Mouse (Mus musculus) kidney, adult 2 months (tissue): Measurements from ENCODE around the gene Ebf1.

Source experiments
- CTCF ChIP-seq: fragments of 200-500 bp; conservative IDR thresholded peaks from 2 replicates; pipeline ENCODE4 v1.5.1; 2011; ENCODE audit warnings: low read depth, mild to moderate bottlenecking, control low read depth, low read length, moderate library complexity, mixed read lengths; ENCODE audit not compliant: insufficient read depth, insufficient read length
- POLR2A ChIP-seq: fragments of 200-500 bp; IDR thresholded peaks from one replicate; pipeline ENCODE4 v1.6.1; 2011; ENCODE audit warnings: low read depth, low read length, control low read depth

- TF ChIP-seq CTCF (no peak), POLR2A (no peak)
These were observed 400.4 kb downstream of the Ebf1 start for GRCm38 (mm10) chr11:45017493-45017892.
